Mouse (Mus musculus): Measurements from ENCODE around the gene Smc5.

DNA sequence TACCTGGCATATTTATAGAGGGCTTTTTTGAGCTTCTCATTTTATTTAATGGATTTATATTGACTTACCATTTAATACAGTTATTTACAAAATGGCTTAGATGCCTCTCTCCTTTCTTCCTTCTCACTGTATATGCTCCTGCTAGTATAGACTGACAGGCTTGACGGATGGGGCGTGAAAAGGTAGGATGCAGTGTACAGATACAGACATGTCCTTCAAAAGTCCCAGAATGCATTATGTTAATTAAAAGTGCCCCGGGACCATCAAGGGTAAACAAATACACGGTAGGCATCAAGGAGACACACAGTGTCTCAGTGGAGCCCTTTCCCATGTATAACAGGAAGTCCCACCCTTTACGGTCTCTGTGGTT is 44.3 kb upstream of the Smc5 start:
- no peak for TF ChIP-seq GATA1 (IDR thresholded peaks at IDR 0.05; ENCODE audit: borderline replicate concordance, low read length)
- TF ChIP-seq FLI1 (IDR thresholded peaks at IDR 0.05; ENCODE audit: low read length): no peak

Measured in megakaryocyte, embryonic 14.5 days (primary cell).